Mouse (Mus musculus) R1 (cell line): ENCODE data around the gene Defb45.

ENCODE experiments used
- DNase-seq: peaks from one replicate; pipeline ENCODE4 v3.0.0-alpha.2; 2018; ENCODE audit warnings: low read depth, low spot score

Defb45 gene

DNA sequence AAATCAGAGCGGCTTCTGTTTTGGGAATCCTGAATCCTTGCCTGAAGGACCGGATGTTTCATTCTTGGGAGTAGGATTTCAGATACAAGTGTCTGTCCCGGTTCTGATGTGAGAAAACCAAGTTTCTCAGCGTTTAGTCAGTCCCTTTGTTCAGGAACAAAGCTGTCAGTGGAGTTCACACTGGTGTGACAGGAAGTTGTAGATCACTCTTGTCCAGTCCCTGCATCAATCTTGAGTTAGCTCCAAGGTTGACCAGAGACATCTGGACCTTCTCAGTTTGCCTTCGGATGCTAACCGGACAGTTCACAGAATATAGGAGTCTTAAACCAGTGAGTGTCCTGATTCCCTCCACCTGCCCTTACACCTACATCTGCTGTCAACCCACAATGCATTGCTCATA lies 8.5 kb upstream of the Defb45 start:
- no peak for DNase-seq

- peak; percentile 83 for DNase-seq
Measured at GRCm38 (mm10) chr2:152604057-152604456, 4.9 kb upstream of the Defb45 start, which contains the start of gene Defb36. TSS of gene Defb36 (plus strand) at chr2:152604327.

- DNase-seq: peak; percentile 37
Measured at GRCm38 (mm10) chr2:152601275-152601960, 2.2 kb upstream of the Defb45 start.

GRCm38 (mm10) chr2:152600076-152600475 lies 877 bp upstream of the Defb45 start:
- DNase-seq: no peak

DNA sequence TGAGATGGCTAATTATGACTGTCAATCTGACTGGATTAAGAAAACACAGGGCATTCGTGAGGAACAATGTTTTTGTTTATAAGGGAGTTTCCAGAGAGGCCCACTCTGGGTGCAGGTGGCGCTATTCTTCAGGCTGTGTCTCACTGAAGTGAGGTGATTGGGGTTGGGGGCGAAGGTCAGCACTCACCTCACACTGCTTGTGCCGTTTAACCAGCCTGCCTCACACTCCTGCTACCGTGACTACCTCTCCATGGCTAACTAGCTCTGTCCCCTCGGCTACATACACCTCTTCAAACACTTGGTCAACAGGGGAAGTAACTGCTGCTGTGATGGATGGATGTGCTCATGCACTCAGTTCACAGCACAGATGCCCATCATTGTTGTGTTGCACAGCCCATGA lies 10.2 kb downstream of the Defb45 start:
- no peak for DNase-seq

GRCm38 (mm10) chr2:152588450-152588849 lies 10.7 kb downstream of the Defb45 start:
- no peak for DNase-seq

DNA sequence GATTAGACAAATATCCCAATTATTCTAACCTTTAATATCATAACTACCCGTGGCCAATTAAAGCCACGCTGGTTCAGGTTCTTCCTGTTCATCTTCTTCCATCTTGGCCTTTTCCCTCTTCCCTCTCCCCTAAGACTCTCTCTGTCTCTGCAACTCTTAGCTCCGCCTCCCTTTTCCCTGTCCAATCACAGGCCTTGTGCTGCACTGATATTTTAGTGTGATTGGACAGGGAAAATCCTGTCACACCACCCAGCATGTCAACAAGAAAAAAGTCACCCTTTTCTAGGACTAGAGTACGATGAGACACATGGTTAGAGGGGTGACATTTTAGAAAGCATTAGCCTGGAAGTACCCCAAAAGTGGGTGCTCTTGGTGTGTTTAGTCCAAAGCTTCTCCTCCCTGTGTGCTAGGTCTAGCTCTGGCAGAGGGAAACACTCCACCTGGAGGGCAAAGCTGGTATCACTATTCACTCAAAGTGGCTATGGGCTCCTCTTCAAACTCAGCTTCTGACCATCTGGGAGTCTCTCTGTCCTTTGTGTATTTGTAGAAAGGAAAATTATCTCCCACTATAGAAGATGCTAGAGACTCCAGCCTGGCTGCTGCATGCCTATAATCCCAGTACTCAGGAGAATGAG lies 12.2 kb downstream of the Defb45 start:
- peak; percentile 81 for DNase-seq

- DNase-seq: no peak
Measured at GRCm38 (mm10) chr2:152580612-152581011, 18.6 kb downstream of the Defb45 start.

GRCm38 (mm10) chr2:152580107-152580506 lies 19.1 kb downstream of the Defb45 start, which contains the start of gene Defb19:
TSS of gene Defb19 (minus strand) at chr2:152580312.
- no peak for DNase-seq

DNA sequence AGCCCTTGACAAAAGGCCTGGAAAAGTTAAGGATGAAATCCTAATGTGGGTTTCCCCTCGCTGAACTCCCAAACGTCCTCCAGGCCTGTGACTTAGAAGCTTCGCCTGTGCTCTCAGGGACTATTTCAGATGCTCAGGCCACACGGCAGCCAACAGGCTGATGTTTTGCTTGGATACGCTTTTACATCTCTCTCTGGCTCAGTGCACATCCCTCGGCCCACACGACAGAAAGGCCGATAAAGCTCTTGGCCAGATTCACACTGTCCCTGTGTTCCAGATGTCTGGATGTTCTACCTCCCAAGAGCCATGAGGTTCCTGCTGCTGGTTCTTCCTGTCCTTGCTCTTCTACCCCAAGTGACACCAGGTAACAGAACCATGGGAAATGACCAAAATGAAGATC lies 25.7 kb downstream of the Defb45 start:
- DNase-seq: no peak

DNA sequence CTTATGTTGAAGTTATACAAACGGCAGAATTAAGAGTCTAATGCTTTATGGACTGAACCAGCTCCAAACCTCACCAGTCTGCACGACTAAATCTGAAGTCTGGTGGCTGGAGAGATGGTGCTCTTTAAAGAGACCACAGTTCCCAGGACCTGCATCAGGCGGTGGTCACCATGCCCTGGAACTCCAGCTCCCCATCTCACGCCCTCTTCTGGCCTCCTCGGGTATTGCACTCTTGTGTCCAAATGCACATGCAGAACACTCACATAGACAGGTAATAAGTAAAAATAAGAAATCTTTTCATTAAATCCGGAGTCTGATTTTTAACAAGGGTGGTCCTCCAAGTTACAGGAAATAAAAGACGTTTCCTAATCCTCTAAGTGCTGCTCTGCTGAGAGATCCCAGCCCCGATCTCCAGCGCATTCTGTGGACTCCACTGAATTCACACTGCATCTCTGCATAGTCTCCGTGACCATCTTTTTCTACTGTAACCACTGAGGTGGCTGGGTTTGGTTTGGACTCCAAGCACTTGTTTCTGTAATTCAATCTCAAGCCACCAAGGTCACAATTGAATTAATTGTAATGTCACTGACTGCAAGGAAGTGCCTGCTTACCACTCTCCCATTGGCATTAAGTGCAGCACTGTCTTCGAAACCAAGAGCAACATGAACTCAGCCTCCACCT lies 26.9 kb downstream of the Defb45 start, which contains the start of gene Defb21:
Gene Defb21, plus strand, starts transcription at position 631 of the 681 bp plus-strand sequence.
- DNase-seq: peak; percentile 59

- DNase-seq: no peak
Measured at GRCm38 (mm10) chr2:152570313-152570712, 28.9 kb downstream of the Defb45 start.

GRCm38 (mm10) chr2:152569881-152570280 lies 29.3 kb downstream of the Defb45 start:
- no peak for DNase-seq

DNA sequence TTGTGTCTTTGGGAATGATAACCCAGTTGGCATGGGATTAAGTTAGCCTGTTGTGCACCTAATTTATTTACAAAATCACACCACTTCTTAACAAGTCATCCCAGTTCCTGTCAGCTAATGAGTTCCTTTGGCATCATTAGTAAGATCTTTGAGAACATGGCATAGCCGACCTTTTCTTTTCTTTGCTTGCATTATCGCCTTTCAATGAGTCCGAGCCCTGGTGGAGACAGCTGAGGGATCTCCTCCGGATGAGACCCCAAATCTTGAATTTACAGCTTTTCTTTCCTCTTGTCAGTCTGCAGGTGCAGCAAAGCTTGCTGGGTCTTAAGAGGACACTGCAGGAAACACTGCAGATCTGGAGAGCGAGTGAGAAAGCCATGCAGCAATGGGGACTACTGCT lies 30.2 kb downstream of the Defb45 start, which contains the start of gene Gm17416:
Gene Gm17416, plus strand, starts transcription at position 301 of the 400 bp plus-strand sequence.
- no peak for DNase-seq

DNA sequence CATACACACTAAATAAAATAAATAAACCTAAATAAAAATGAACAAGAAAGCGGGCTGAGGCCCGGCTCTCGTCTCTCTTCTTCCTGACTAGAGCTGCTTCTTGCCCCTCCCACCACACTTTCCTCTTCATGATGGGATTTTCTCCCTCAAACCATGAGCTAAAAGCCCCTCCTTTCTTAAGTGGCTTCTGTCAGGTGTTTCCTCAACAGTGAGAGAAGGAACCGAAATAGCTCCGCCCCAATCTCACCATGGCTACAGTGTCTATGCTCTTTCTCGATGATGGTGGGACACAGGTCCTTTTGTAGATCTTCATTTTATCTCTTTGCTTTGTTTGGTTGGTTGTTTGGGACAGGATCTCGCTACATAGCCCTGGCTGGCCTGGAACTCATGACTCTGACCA lies 42.5 kb downstream of the Defb45 start:
- DNase-seq: no peak

- peak; percentile 64 for DNase-seq
Measured at GRCm38 (mm10) chr2:152553774-152554423, 45.3 kb downstream of the Defb45 start.

- no peak for DNase-seq
Measured at GRCm38 (mm10) chr2:152548124-152548523, 51.1 kb downstream of the Defb45 start.

- peak; percentile 82 for DNase-seq
Measured at GRCm38 (mm10) chr2:152544691-152545090, 54.5 kb downstream of the Defb45 start.

DNA sequence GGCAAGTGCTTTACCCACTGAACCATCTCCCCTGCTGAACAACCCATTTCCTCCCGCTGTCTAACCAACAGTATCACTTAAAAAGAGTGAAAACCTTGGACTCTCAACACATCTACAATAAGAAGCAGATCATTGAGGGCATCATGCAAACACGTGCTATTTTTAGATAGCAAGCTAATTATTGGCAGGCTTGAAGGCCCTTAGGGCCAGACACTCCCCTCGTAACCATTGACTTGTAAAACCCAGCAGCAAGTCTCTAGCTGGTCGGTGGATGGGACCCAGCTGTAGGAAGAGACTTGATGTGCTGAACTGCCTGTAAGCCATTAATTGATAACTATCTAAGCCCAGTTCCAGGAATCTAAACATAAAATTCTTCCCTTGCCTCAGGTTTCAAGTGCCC lies 55.7 kb downstream of the Defb45 start:
- no peak for DNase-seq
